19 mouse cellular contexts compared by ENCODE assay signal in genomic region chr4:150891308-150891707, GRCm38 (mm10).
"Had no signal": no experiment of that assay in that cellular context is flagged by ENCODE, and none has a peak within 500 bp of the region (broad histone marks: within the 10 kb centered on the region; RNA-seq: fewer than 3 reads in every experiment).

No protein-coding gene starts in this region.

- H3K4me1 ChIP-seq: midbrain, embryonic 15.5 days had no signal

- H3K27me3 ChIP-seq: kidney, embryonic 15.5 days; liver, embryonic 13.5 days; midbrain, embryonic 12.5 days; midbrain, embryonic 15.5 days; neural tube, embryonic 13.5 days had no signal

- H3K36me3 ChIP-seq: midbrain, embryonic 15.5 days had no signal

- H3K9me3 ChIP-seq: kidney, embryonic 15.5 days; liver, embryonic 13.5 days; midbrain, embryonic 12.5 days; midbrain, embryonic 15.5 days; neural tube, embryonic 13.5 days had no signal

- H3K9ac ChIP-seq: kidney, embryonic 15.5 days; liver, embryonic 13.5 days; lung, embryonic 14.5 days; midbrain, embryonic 12.5 days; midbrain, embryonic 15.5 days; neural tube, embryonic 13.5 days had no signal

- H3K4me3 ChIP-seq: kidney, embryonic 15.5 days; liver, embryonic 13.5 days; midbrain, embryonic 12.5 days; midbrain, embryonic 15.5 days; myocyte; neural tube, embryonic 13.5 days had no signal

- H3K27ac ChIP-seq: liver, embryonic 13.5 days; midbrain, embryonic 12.5 days; midbrain, embryonic 15.5 days; neural tube, embryonic 13.5 days; stomach, postnatal 0 days had no signal

- H3K4me2 ChIP-seq: kidney, embryonic 15.5 days; liver, embryonic 13.5 days; lung, embryonic 14.5 days; midbrain, embryonic 12.5 days; midbrain, embryonic 15.5 days; neural tube, embryonic 13.5 days had no signal

- ATAC-seq: midbrain, embryonic 15.5 days had no signal

- DNase-seq: kidney, adult 11 months; kidney, adult 8-10 months; kidney, postnatal 10 days; kidney, postnatal 36 days; left cerebral cortex, postnatal 4 days; liver, embryonic 13.5 days; lung, embryonic 14.5 days; lung, postnatal 10 days; lung, postnatal 36 days; right cerebral cortex, postnatal 4 days; thymus, adult 2 months; thymus, postnatal 14 days; thymus, postnatal 4 days had no signal
